Mouse (Mus musculus) thymus, adult 18-20 months (tissue): Measurements from ENCODE around the gene Crispld2.

Experiments
- DNase-seq, 2 experiments: peaks; one replicate each; pipeline ENCODE4 v3.0.0; 2022; ENCODE audit warnings: mixed read lengths in 2 of 2

Crispld2 gene

GRCm38 (mm10) chr8:119992249-119992648 is at the start of gene Crispld2:
TSS of gene Crispld2 (plus strand) at chr8:119992438.
- peak; percentile 78 to 79 for DNase-seq

- DNase-seq, result no peak
Measured at GRCm38 (mm10) chr8:119943616-119944015, 48.6 kb upstream of the Crispld2 start.

DNA sequence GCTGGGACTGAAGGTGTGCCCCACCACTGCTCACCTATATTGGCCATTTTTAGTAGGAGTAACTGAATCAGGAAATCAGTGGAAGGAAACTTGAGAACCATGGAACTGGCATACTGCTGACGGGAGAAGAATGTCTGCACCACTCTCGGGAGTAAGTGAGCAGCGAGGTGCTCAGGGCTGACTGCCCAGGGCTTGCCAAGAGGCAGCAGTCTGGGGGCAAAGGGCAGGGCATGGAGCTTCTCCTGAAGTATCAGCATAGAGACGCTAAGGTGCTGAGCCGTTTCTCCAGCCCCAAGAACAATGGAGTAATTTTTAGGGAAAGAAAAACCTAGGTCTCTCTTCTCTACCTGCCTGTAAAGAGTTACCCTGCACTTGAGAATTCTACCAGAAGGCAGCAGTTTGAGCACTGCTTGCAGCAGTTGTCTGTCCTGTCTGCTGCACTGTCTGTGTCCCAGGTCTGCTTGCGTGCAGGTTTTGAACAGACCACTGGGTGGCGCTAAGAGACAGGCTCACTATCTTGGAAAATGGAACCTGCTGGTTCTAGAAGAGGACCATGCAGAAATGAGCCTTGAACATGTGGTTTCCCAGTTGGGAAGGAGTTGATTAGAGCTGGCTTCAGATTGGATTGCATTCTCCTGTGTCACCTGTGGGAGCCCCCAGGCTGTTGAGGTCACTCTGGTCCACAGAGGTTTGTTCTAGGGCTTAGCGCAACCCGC is 48.0 kb upstream of the Crispld2 start:
- DNase-seq, result peak; percentile 32 to 40

DNA sequence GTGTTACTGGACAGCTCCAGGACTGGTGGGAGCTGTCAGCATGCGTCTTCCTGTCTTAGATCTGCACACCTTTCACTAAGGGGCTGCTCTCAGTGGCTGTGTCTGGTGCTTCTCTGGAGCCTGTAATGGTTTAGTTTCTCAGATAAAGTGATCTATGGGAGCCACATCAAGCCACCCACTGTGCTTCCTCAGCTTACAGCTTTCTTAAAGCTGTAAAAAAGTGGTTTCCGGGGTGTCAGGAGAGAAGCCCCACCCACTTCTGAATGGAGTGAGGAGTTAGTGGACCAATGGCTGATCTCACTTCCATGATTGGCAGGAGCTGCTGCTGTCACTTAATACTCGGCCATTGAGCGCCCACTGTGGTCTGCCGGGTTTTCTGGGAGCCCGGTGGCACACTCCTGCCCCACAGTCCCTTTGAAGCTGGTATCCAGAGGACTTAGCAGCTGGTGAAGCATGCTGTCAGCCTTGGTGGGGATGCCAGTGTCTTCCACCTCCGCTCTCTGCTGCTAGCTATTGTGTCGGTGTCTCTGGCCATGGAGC is 45.8 kb upstream of the Crispld2 start:
- peak in 1 of 2 experiments; percentile 34 for DNase-seq

DNA sequence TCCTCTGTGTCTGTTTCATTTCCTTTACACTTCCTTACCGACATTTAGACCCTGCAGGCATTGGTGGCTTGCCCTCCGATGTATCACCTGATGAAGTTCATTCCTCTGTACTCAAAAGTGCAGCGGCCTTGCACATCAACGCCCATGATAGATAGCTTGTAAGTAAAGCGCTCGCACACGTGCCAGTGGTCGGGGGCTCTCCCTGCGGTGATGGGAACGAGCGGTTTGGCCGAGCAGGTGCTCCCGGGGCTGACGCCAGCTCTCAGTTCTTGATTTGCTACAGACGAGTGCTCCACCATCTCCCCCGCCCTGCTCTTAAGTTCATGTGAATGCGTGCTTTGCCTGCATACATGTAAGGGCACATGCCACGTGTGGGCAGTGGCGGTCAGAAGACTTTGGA is 44.6 kb upstream of the Crispld2 start:
- DNase-seq, result no peak

- no peak for DNase-seq
Measured at GRCm38 (mm10) chr8:119948340-119948739, 43.9 kb upstream of the Crispld2 start.

DNA sequence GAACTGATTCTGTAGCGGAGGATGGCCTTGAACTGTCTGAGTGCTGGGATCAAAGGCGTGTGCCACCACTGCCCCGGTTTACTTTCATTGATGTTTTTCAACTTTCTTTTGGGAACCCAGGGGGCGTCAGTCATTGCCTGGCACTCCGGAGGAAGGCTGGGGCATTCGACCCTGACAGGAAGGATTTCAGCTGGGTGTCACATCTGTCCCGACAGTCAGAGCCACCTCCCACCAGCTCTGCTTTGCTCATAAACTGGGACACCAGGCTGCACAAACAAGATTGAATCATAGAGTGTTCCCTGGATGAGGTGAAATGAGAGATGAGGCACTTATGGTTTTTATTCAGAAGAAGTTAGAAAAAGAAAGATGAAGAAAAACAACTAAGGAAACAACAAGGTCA is 40.0 kb upstream of the Crispld2 start:
- no peak for DNase-seq

GRCm38 (mm10) chr8:119952747-119953146 is 39.5 kb upstream of the Crispld2 start:
- no peak for DNase-seq

- no peak for DNase-seq
Measured at GRCm38 (mm10) chr8:119955333-119955732, 36.9 kb upstream of the Crispld2 start.

GRCm38 (mm10) chr8:119958076-119958475 is 34.2 kb upstream of the Crispld2 start:
- DNase-seq, result no peak

DNA sequence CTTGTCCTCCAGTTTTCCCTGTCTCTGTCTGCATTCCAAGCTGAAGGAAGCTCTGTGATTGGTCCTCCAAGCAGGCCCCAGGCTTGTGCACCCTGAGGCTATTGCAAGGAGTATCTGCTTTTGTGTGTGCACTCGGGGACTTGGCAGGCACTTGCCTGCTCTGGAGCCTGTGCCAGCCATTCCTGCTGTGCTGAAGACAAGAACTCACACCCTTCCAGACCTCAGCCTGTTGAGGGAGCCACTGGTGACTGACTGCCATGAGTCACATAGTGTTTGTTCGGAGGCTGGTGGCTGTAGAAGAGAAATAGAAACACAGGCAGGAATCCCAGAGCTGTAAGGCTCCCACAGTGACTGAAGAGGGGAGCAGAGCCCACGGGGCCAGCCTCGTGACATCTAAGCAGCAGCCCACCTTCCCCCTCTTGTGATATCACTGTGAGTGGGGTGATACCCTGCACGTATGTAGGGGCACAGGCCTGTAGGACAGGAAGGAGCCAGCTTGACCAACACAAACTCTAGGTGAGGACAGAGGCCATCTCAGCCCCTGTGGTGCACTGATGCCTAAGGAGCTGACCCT is 31.6 kb upstream of the Crispld2 start:
- no peak for DNase-seq

- DNase-seq, result no peak
Measured at GRCm38 (mm10) chr8:119964859-119965258, 27.4 kb upstream of the Crispld2 start.

GRCm38 (mm10) chr8:119967435-119967834 is 24.8 kb upstream of the Crispld2 start:
- DNase-seq, result no peak

DNA sequence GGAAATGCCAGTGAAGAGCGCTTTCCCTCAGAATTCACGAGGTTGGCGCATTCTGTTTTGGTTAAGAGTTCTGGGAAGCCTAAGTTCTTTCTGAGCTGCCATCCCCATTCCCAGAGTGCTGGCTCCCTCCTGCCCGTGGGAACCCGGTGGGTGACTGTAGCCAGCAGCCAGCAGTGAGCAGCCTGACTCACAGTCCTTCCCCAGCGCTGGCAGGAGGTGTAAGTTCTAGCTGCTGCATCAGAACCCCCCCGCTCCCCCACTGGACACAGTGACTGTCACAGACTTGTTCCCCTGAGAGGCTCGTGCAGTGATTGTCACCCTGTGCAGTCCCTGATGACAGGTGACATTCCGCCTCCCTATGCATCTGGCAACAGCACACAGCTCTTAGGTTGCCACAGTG is 22.1 kb upstream of the Crispld2 start:
- no peak for DNase-seq

DNA sequence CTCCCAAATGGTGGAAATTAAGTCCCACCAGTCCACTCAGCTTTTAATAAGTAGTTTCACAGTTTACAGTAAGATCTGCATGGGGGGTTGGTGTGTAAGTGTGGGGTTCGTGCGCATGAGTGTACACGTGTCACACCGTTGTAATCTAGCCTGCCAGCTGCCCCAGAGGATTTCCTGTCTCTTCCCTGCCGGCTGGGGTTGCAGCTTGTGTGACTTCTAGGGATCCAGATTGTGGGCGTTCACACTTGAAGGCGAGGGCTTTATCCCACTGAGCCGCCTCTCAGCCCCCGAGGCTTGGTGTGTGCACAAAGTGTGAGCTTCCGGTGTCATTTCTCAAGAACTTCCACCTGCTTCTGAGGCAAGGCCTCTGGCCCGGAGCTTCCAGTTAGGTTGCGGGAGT is 19.7 kb upstream of the Crispld2 start:
- DNase-seq, result no peak

DNA sequence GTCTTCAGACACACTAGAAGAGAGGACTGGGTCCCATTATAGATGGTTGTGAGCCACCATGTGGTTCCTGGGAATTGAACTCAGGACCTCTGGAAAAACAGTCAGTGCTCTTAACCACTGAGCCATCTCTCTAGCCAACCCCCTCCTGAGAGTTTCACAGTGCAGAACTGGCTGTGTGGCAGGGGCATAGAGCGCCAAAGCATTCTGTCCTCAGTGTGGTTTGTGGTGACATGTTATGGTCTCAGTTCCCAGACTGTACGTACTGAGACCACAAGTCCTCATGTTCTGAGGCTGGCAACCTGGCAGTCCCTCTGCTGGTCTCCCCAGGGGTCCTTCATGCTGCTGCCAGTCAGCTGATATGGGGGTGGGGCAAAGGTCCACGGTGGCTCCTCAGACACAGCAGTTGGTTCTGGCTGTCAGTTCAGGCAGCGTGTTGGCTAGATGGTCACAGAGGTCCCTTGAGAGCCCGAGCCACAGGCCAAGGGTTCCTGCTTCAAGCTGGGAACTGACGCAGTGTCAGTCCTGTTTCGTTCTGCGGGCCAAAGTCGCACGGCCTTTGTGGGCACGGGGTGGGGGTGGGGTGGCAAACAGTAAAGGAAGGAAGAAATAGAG is 13.4 kb upstream of the Crispld2 start:
- DNase-seq, result no peak

DNA sequence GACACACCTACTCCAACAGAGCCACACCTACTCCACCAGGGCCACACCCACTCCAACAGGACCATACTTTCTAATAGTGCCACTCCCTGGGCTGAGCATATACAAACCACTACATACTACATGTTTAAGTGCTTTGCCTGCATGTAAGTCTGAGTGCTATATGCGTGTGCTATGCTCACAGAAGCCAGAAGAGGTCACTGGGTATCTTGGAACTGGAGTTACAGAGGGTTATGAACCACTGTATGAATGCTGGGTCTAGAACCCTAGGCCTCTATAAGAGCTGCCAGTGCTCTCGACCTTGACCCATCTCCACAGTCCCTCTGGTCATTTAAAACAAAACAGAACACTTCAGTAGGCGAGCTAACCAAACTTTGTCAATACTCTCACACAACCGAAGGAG is 11.0 kb upstream of the Crispld2 start:
- DNase-seq, result no peak

DNA sequence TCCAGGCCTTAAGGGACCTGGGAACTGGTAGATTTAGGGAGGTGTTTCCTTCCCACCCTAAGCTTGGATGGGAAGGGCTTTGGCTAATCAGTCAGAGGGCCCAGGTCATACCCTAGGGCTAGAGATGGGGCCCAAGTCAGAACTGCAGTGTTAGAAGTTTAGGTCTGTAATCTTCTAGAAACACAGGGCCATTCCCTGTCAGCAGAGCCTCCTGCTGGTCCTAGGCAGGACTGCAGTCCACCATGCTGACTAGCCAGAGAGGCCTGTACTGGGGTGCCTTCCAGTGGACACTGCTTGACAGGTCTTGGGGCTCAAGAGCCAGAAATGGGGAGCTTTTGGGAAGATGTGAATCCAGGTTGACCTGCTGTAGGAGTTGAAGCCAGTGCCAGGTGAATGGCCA is 8.2 kb upstream of the Crispld2 start:
- DNase-seq, result no peak

- no peak for DNase-seq
Measured at GRCm38 (mm10) chr8:119986174-119986573, 6.1 kb upstream of the Crispld2 start.

- DNase-seq, result no peak
Measured at GRCm38 (mm10) chr8:119988087-119988486, 4.2 kb upstream of the Crispld2 start.

DNA sequence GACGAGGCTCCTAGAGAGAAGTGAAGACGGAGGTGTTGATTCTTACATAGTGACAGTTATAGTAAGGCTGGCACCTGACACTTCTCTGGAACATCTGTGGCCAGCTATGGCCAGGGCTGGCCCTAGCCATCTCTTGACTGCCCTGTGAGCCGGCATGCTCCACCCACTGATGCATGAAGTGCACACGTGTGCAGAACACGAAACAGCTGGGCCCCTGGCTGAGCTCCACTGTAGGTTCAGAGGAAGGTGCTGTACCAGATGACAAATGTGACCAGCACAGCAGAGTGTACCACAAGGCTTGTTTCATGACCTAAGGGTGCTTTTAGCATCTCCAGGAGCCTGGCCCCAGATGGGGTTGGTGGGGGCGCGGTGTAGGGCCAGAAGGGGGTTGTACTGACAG is 1.9 kb downstream of the Crispld2 start:
- DNase-seq, result no peak

DNA sequence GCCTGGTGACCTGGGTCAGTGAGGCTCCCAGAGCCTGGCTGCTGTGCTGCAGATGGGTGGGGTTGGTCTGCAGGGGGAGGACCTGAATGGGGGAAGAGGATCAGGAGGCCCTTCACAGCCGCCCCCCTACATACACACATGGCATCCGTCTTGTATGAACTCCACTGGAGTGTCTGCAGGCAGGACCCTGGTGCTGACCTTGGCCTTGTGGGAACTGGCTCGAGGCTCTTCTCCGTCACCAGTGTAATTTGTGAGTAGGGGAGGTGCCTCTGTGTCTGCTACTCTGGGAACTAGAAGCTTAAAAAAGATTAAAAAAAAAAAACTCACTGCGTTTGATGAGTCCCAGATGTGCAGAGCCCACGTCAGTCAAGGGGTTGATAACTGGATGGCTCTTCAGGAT is 2.3 kb downstream of the Crispld2 start:
- no peak for DNase-seq

DNA sequence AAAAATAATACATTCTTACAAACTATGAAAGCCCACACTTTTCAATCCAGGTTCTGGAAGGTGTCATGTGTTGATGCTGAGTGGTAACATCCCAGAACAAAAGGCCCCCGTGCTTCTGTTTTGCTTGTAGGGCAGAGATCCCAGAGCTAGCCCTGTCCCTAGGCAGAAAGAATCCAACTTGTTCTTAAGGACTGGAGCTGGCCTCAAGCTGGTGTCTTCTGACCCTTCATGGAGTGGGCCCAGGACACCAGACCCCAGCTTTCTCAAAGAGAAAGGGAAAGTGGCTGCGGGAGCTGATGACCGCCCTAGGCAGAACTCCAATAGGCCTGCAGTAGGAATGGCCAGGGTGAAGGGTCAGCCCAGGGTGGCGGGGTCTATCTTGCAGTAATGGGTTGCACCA is 5.0 kb downstream of the Crispld2 start:
- no peak for DNase-seq

- no peak for DNase-seq
Measured at GRCm38 (mm10) chr8:120000461-120000860, 8.2 kb downstream of the Crispld2 start.
